Mouse (Mus musculus) lung, postnatal 36 days (tissue): ENCODE data around the gene Gm27179.
"Not testable (repeated sequence)": the region's sequence is repeated elsewhere in the genome, so short reads cannot be mapped to it uniquely, and the experiment has no call there.

Source experiments
- DNase-seq: peaks from one replicate; pipeline ENCODE4 v3.0.0; 2022; ENCODE audit warnings: mixed read lengths

Gm27179 gene

DNA sequence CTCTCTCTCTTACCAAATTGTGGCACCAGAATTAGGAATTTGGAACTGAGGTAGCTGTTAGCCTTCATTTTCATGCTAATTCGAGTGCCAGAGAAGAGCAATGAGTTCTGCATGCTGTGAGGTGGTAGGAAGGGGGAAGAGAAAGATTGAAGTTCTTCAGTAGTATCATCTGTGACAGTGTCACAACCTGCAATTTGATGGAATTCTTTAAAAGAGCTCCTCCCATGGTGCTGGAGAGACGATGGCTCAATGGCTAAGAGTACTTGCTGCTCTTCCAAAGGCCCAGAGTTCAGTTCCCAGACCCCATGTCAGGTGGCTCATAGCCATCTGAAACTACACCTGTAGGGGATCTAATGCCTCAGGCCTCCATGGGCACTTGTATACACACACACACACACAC is at the start of gene Gm27179:
Gm27179 (minus strand) TSS at position 101 of the 400 bp plus-strand sequence.
- DNase-seq: not testable (repeated sequence)

DNA sequence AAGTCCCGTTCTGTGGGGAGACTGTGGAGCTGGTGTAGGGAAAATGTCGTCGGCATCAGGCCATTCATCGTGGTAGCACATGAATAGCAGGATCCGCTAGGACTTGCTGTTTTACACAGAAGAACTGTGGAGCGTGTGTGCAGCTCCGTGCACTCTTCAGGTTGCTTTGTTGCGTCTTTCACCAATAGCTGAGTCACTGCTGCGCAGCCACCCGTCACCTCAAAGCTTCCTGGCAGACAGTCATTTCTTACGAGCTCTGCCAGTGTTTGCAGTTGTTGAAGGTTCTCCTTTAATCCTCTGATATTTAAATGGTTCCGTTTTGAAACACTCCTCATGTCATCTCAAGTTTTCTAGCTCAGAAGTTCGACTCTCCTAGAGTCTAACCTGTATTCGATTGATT is 45.2 kb upstream of the Gm27179 start:
- DNase-seq: not testable (repeated sequence)

DNA sequence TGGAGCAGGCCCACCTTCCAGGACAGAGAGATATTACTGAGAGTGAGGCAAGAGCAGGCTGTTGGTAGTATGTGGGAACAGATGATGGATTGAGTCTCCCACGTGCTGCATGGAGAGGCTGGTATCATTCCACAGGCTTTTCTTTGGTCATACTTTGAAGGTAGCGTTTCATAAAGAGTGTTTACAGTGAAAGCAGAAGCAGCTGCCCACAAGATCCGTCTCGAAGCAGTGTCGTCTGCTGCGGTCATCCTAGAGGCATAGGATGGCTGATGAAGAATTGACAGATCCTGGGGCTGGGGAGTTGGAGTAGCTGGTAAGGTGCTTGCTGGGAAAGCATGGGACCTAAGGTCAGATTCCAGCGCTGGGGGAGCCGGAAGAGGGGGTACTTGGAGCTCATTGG is 44.5 kb upstream of the Gm27179 start:
- not testable (repeated sequence) for DNase-seq

DNA sequence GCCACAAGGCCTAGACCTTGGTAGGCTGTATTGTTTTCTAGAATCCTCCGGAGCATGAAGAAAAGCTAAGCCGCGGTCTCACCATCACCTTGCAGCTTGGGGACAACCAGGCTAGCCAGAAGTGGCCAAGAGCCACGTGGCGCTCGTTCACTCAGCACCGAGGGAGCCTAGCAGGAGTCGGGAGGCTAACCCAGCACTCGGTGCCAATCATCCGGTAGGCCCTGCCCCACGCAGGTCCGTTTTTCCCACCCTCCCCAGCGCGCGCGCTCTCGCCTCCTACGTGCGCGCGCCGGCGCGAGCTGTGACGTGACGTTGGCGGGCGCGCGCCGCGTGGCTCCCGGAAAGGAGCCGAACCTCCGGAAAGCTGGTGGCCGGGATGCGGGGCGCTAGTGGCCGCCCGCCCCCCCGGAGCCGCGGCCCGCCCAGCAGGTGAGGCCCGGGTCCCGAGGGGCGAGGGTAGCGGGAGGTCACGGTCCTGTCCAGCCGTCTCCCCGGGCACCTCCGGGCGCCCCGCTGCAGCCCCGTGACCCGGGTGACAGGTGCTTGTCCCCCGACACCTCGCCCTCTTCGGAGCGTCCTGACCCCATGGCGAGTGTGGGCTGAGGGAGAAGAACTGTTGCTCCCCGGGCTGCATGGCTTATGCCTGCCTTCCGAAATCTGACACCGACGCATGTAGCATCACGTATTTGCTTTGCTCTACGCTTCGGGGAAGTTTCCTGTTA is 42.9 kb upstream of the Gm27179 start, which contains the start of gene Entpd4b:
Entpd4b (plus strand) TSS at position 315 of the 722 bp plus-strand sequence.
- DNase-seq: not testable (repeated sequence)

DNA sequence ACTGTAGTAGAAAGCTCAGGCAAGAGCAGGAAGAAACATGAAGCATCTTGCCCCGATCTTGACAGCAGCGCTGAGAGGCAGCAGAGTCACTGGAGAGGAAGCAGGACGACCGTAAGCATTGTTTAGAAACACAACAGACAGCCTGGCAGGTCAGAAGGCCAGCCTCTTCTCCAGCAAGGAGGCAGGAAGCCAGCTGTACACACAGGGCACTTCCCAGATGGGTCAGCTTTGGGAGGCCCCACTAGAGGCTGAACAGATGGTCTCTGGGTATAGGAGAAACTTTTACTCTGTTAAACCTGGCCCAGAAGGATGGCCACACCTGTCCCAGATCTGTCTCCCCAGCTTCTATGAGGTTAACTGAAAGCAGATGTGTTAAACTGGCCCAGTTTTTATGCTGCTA is 35.0 kb upstream of the Gm27179 start:
- DNase-seq: not testable (repeated sequence)

DNA sequence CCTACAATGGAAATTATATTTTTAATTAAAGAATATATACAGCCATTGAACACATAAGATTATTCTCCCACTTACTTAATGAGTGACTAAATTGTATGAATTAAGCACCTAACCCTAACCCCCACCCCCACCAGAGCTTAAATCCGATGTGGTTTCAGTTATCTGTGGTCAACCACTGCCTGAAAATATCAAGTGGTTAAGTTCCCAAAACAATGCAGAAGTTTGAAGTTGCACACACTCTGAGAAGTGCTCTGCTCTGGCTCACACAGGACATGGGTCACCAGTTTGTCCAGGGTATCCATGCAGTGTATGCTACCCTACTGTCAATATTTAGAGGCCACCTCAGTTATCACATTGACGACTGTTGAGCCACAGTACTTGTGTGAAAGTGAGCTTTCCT is 32.7 kb upstream of the Gm27179 start:
- not testable (repeated sequence) for DNase-seq

DNA sequence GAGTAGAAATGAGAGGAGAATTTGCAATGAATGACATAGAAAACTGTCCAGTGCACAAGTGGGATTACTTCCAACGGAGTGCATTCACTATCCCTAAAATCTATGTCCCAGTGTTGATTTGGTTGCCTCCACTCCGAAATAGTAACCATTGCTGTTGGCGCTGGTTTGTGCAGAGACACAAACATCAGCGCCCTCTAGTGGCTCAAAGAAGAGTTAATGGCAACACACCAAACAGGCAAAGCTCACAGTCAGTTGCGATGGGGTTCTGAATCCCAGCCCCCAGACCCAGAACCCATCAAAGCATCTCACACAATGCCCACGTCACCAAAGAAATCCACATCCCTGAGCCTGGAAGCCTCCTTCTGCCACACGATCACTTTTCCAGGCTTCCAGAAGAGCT is 31.7 kb upstream of the Gm27179 start:
- not testable (repeated sequence) for DNase-seq

DNA sequence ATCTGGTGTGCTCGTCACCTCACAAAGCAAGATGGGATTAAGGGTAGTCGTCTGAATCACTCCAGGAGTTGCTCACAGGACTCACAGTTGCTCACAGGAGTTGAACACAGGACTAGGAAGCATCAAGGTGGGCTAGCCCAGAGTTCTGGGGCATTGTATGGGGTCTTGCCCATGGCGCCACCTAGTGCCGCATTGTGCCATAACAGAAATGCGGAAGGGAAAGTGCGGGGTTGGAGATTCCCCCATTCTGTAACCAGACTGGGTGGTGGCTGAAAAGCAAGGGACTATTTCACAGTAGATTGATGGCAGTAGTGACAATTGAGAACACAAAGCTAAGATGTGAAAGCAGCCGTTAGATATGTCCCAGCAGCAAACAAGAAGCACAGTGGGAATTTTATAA is 30.3 kb upstream of the Gm27179 start:
- DNase-seq: not testable (repeated sequence)

DNA sequence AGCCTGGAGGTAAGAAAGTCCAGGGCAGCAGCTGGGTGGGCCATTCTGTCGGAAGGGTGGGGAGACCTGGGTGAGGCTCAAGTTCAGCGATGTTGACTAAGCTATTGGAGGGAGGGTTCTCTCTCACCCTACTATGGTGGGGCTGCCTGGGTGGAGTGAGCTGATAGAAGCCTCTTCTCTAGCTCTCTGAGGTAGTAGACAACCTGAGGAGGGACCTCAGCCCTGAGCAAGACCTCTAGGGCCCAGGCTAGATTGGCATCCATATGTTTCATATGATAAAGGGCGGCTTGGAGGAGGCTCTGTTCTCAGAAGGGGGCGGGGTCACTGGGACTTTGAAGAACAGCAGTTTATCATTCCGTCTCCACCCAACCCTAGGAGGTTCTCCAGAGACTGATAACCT is 27.8 kb upstream of the Gm27179 start:
- DNase-seq: not testable (repeated sequence)

DNA sequence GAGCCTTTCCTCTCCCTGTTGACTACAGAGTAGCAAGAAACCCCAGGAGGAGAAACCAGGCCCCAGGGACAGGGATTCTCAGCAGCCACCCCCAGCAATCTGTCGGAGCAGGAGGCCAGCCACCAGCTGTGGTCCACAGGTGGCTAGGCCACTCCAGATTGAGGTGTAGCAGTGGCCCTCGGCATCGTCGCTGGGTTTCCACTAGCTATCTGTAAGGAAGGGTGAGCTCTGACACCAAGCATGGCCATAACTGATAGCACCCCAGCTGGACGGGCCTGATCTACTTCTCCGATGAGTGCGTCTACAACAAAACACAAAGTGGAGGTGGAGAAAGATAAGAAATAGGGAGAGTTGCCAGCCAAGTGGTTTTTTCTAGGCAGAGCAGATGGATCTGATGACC is 24.2 kb upstream of the Gm27179 start:
- not testable (repeated sequence) for DNase-seq

DNA sequence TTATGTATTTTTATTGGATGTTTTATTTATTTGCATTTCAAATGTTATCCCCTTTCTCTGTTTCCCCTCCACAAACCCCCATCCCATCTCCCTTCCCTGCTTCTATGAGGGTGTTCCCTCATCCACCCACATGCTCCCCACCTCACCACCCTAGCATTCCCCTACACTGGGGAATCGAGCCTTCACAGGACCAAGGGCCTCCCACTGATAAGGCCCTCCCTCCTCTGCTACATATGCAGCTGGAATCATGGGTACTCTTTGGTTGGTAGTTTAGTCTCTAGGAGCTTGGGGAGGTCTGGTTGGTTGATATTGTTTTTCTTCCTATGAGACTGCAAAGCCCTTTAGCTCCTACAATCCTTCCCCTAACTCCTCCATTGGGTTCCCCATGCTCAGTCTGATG is 13.9 kb upstream of the Gm27179 start:
- DNase-seq: not testable (repeated sequence)

DNA sequence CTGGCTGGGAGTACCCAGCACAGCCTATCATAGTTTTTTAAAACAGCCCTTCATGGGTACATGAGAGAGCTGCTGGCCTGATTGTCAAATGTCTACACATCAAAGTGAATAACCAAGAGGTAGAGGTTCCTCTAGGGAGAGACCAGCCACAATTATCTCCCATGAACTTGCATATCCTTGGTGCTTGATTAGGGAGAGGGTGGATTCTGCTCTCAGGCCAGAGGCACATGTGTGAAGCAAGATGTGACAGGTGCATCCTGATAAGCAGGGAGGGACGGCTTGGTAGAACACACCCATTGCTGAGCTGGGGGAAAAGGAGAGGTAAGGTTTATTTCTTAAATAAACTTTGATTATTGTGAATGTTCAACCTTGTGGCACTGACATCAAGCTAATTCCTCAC is 10.7 kb upstream of the Gm27179 start:
- not testable (repeated sequence) for DNase-seq

DNA sequence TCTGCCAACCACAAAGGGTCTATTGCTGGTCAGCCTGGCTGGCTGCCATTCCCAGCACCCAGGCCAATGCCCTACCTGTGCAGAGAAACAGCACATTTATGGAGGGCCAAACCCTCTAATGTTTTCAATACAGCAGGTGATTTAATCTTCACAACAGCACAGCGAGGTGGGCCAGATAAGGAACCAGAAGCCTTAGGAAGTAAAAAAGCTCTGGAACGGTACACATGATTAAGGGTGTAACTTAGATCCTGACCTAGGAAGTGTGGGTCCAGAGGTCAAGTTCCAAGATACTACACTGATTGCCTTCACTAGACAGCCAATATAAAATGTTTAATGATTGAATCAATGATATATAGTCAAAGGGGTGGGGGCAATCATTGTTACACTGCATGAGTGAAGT is 8.5 kb upstream of the Gm27179 start:
- DNase-seq: not testable (repeated sequence)

DNA sequence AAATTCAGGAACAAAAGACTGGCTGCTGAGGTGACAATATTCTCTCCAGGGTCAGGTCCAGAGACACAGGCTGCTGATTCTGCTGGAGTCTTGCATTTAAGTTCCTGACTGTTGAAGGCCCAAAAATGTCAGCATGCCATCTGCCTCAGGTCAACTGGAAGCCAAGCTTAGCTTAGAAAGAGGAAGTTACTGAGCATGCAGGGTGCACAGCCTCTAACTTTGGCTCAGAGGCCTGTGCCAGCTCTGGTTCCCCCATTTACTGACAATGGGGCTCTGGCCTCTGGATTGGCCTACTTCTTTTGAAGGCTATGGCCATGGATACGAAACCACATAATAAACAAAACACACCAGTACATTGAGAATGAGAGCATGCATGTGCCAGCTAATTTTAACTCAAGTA is 5.3 kb downstream of the Gm27179 start:
- not testable (repeated sequence) for DNase-seq

DNA sequence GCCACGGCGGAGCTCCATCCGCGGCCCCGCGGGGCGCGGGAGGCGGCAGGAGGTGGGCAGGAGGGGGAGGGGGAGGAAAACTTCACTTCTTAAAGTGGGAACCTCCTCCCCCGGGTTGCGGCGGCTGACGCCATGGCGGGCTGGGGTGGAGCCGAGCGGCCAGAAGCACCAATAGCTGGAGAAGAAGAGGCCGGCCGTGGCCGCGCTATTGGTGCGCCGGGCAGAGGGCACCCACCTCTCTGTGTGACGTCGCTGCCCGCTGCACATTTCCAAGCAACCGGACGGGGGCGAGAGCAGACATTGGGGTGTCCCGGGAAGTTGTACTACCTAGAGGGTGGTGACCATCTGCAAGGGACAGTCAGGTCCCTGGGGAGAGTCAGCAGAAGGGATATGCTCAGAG is 9.2 kb downstream of the Gm27179 start, which contains the start of gene Gm16867:
Gm16867 (minus strand) TSS at position 189 of the 400 bp plus-strand sequence.
- DNase-seq: not testable (repeated sequence)

DNA sequence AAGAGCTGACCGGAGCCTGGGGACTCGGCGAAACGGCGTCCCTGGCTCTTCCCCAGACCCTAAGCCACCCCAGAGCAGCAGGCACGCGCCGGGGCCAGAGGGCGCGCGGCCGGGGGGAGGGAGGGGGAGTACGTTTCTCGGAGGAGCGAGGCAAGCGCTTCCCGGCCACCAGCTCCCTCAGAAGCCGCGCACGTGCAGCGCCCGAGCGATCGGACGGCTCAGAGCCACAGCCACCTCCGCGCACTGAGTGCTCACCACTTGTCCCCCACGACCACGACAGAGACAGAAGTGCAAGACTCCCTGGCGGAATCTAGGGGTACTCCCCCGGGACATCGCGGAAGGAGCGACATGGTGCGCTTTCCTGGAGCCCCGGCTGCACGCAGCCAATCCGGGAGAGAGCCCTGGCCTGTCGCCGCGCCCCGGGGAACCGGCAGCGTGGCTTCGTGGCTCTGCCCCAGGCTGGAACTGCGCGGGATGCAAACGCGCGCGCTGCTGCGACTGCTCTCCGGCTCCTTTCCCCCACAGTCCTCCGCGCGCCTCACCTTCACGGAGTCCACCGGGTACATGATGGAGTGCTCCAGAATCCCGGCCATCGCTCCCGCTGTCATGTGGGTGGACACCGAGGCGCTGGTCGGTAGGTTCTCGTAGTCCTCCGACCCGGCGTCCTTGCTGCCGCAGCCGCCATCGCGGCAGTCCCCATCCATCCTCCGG is 9.8 kb downstream of the Gm27179 start:
- DNase-seq: not testable (repeated sequence)

DNA sequence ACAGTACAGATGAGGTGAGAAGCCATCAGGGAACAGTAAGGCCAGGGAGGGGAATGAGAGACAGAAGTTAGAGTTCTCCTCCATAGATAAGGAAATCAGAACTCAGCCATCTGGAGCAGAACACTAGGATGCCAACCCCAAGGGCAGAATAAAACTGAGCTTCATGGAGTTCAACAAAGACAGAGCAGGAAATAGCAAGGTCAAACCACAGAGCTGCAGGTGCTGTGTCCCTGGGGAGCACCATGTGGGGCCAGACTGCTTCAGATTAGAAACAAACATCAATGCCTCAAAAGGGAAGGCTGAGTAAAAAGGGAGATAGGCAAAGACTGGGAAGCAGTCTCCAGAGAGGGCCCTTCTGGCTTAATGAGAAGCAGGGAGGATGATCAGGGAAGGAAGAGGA is 16.1 kb downstream of the Gm27179 start:
- not testable (repeated sequence) for DNase-seq

DNA sequence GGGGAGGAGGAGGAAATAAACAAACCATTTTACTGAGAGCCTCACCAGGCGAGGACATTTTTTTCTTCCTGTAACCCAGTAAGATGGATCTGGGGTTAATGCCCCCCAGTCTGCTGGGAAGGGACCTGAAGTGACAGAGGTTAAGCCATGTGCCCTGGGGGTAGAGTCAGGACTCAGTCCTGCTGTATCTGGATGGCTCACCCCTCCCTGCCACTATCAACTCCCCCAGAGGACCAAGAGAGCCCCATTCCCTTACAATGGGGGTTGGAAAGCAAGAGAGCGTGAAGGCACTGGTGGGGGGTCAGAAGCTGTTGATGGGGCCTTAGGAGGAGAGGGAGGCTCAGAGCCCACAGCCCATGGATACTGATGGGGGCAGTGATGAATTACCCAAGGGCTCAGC is 17.4 kb downstream of the Gm27179 start:
- not testable (repeated sequence) for DNase-seq

DNA sequence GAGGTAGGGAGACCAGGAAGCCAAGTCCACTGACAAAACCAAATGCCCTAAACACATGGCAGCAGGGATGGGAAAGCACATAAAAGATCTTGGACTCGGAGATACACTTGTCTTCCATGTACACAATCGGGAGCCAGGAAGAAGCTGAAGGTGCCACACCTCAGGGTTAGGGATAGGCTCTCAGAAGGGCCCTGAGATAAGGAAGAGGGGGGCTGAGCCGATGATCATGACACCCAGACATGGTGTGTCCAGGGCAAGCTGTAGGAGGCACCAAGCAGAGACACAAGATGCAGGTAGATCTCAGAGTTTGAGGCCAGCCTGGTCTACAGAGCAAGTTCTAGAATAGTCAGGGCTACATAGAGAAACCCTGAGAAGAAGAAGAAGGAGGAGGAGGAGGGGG is 17.8 kb downstream of the Gm27179 start:
- not testable (repeated sequence) for DNase-seq

DNA sequence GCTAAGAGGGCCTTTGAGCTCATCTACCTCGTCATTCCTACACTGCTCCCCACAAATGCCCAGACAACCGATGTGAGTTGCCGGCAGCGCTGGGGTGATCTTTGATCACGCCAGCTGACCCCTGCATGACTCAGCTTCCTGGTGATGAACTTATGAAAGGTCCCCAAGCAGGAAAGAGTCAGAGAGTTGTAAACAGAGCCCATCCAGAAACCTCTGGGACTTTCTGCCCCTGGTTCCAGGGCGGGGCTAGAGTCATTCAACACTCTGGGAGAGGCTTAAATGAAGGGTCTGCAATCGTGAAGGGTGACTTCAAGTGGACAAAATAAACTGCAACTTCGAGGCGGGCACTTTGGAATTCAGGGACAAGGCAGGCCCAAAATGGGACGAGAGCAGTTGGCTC is 24.3 kb downstream of the Gm27179 start:
- DNase-seq: not testable (repeated sequence)

DNA sequence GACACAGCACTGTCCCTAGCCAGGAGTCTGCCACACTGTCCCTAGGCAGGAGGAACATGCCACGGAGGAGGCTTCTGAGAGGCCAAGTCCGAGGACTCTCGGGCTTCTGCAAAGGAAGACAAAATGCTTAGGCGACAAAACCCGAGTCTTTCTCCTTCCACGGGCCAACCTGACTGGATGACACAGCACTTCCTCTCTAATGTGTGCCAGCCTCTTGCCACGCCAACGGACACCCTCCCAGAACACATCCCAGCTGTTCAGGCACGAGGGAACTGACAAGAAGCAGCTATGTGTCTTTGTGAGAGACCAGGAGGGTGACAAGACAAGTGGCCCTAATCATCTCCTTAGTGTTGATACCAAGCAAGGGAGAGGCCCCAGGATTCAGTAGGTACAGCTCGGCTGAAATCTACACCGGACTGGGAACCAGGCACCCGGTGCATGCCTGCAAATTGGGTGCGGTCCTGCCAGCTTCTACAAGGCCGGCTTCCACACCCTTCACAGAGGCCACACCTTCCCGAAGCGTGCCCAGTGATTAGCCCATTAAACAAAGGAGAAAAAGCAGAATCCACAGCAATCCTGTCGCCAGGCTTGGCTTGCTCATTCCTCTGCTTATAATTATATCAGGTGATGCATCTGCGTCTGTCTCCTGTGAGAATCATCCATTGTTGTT is 26.7 kb downstream of the Gm27179 start:
- not testable (repeated sequence) for DNase-seq

DNA sequence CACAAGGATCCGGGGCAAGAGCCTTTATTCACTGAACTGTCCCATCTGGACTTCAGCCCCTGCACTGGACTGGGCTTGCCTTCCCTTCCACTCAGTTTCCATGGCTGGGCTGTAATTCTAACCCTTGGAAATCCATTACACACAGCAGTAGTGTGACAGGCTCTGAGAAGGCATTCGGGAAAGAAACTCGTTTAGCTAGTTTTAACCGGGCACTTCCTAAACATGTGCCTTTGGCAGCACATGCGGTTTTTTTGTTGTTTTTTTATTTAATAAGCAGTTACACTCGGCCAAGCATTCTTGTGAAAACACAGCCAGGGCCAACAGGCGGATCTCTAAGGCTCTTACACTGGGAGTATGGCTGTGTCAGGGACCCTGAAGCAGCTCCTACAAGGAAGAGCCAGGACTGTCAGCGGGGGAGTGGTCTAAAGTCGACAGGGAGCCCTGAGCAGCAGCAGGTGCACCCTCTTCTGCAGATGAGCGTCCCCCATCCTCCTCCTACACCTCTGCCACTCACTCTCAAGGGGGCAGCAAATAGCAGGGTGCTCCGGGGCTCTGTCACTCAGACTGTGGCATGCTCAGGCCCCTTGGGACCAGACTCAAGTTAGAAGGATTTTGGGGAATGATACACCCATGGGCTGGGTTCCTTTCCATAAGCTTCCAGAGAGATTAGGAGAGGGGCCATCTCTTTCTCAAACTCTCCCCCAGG is 38.3 kb downstream of the Gm27179 start:
- DNase-seq: not testable (repeated sequence)

DNA sequence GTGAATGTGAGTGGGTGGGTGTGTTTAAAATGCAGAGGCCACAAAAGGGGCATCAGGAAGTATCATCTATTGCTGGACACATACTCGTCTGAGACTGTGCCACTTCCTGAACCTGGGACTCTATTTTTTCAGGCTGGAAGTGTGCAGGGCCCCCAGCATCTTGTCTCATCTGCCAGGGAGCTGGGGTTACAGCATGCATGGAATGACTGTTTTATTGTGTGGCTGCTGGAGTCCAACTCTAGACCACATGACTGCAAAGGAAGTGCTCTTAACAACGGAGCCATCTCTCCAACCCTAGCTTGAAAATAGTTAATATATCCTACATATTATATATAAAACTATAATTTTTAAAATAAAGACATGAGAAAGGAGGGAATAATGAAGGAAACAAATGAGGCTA is 39.0 kb downstream of the Gm27179 start:
- not testable (repeated sequence) for DNase-seq
